Mouse (Mus musculus) CH12.LX (cell line): Measurements from ENCODE around the gene Vti1a. TPM values are rescaled to one million over a fixed set of nuclear protein-coding genes. Genes with fewer than 3 reads are reported as not detected.

Experiments used
- DNase-seq: peaks from one replicate; pipeline ENCODE4 v3.0.0-alpha.2; 2013; ENCODE audit errors: extremely low read depth
- H3K27ac ChIP-seq: 2 replicates; pipeline ENCODE4 v1.5.1; 2012; ENCODE audit warnings: low read depth, mild to moderate bottlenecking, control low read depth, moderate library complexity; ENCODE audit not compliant: insufficient read depth
- H3K27me3 ChIP-seq: replicated peaks from 2 replicates; pipeline ENCODE3; 2012; ENCODE audit warnings: inconsistent platforms
- H3K36me3 ChIP-seq, 2 experiments: replicated peaks in 1 of 2; 2 replicates each; pipeline versions ENCODE3 to v1.6.1; 2012; ENCODE audit warnings: inconsistent platforms in 1 of 2, low read length in 1 of 2, mild to moderate bottlenecking in 1 of 2, mixed read lengths in 1 of 2, moderate library complexity in 1 of 2; ENCODE audit not compliant: control insufficient read depth in 1 of 2, insufficient read depth in 1 of 2
- H3K4me1 ChIP-seq, 2 experiments: 2 replicates each; pipeline ENCODE4 v1.6.1; 2012; ENCODE audit warnings: inconsistent platforms in 1 of 2, moderate library complexity in 1 of 2; ENCODE audit not compliant: insufficient read depth in 2 of 2, control insufficient read depth in 1 of 2
- H3K4me2 ChIP-seq: 2 replicates; pipeline ENCODE4 v1.6.1; 2012; ENCODE audit warnings: low read depth, mild to moderate bottlenecking, control low read depth; ENCODE audit not compliant: poor library complexity, insufficient read depth, severe bottlenecking
- H3K4me3 ChIP-seq, 3 experiments: fragments of 150-350 bp in 1 of 3; sonication (generic) in 1 of 3; replicated peaks in 1 of 3; 2 replicates each; pipeline versions ENCODE3 to v1.5.1; 2011 to 2012; ENCODE audit warnings: low read depth in 2 of 3, low read length in 2 of 3, mild to moderate bottlenecking in 2 of 3, moderate library complexity in 2 of 3, control low read depth in 1 of 3, improper control_type of control experiment in 1 of 3, inconsistent platforms in 1 of 3, mixed read lengths in 1 of 3; ENCODE audit not compliant: poor library complexity in 1 of 3
- H3K79me2 ChIP-seq: replicated peaks from 2 replicates; pipeline ENCODE4 v1.6.1; 2012; ENCODE audit warnings: mild to moderate bottlenecking, moderate library complexity; ENCODE audit not compliant: control insufficient read depth, poor library complexity, insufficient read depth, severe bottlenecking; ENCODE audit errors: extremely low read depth
- H3K9ac ChIP-seq: 2 replicates; pipeline ENCODE4 v1.6.1; 2012; ENCODE audit warnings: low read depth, mild to moderate bottlenecking, control low read depth, moderate library complexity; ENCODE audit not compliant: insufficient read depth
- H3K9me3 ChIP-seq: replicated peaks from 2 replicates; pipeline ENCODE3; 2012; ENCODE audit warnings: low read length, inconsistent platforms, mixed read lengths
- BHLHE40 ChIP-seq: IDR thresholded peaks from 2 replicates; pipeline ENCODE4 v1.6.1; 2011; ENCODE audit warnings: mild to moderate bottlenecking, low read depth, low read length, improper control_type of control experiment
- CHD1 ChIP-seq: IDR thresholded peaks from 2 replicates; pipeline ENCODE4 v1.6.1; 2012; ENCODE audit warnings: low read depth, low read length, improper control_type of control experiment, inconsistent platforms
- CTCF ChIP-seq, 2 experiments: IDR thresholded peaks in 1 of 2; conservative IDR thresholded peaks in 1 of 2; 2 replicates each; pipeline ENCODE4 v1.5.1; 2011 to 2012; ENCODE audit warnings: low read depth in 2 of 2, low read length in 2 of 2, improper control_type of control experiment in 1 of 2, inconsistent platforms in 1 of 2, mild to moderate bottlenecking in 1 of 2, moderate library complexity in 1 of 2
- E2F4 ChIP-seq: IDR thresholded peaks from 2 replicates; pipeline ENCODE4 v1.6.1; 2011; ENCODE audit warnings: low read depth, low read length, improper control_type of control experiment; ENCODE audit not compliant: insufficient replicate concordance
- EP300 ChIP-seq: IDR thresholded peaks from 2 replicates; pipeline ENCODE4 v1.6.1; 2011; ENCODE audit warnings: low read length, improper control_type of control experiment
- KAT2A ChIP-seq: IDR thresholded peaks from 2 replicates; pipeline ENCODE4 v1.6.1; 2012; ENCODE audit warnings: low read length, improper control_type of control experiment, inconsistent platforms; ENCODE audit not compliant: insufficient replicate concordance
- MAX ChIP-seq: IDR thresholded peaks from 2 replicates; pipeline ENCODE4 v1.6.1; 2011; ENCODE audit warnings: low read length, improper control_type of control experiment
- SIN3A ChIP-seq: IDR thresholded peaks from 2 replicates; pipeline ENCODE4 v1.6.1; 2012; ENCODE audit warnings: low read length, improper control_type of control experiment, inconsistent platforms
- TBP ChIP-seq: conservative IDR thresholded peaks from 2 replicates; pipeline ENCODE4 v1.6.1; 2011; ENCODE audit warnings: low read depth, low read length, improper control_type of control experiment
- ZMIZ1 ChIP-seq: IDR thresholded peaks from 2 replicates; pipeline ENCODE4 v1.6.1; 2012; ENCODE audit warnings: low read depth, mild to moderate bottlenecking, inconsistent platforms, low read length, improper control_type of control experiment
- dilution Hi-C: fragments of 300-500 bp; cut with MboI; formaldehyde crosslinking; loops from 2 replicates; pipeline ENCODE4 v1.14.3; 2020; ENCODE audit warnings: low sequenced_read_pairs; ENCODE audit not compliant: extremely low pct_unique_long_range_greater_than_20kb, extremely low pct_ligation_motif_present
- in situ Hi-C: fragments of 300-500 bp; cut with MboI; formaldehyde crosslinking; loops from 3 replicates; pipeline ENCODE4 v1.14.3; 2019; ENCODE audit warnings: low sequenced_read_pairs, low pct_ligation_motif_present, low pct_unique_long_range_greater_than_20kb, mixed read lengths
- polyA plus RNA-seq: library from polyadenylated mRNA; unstranded; fragments of >175 nt; gene quantifications from 2 replicates; pipeline ENCODE4 v1.2.1, GENCODE M21; 2012; ENCODE audit warnings: low read depth; ENCODE audit not compliant: insufficient read length
- total RNA-seq, 2 experiments: library from RNA; depleted of rRNA; stranded (reverse); fragments of 300-350 nt in 1 of 2; fragments of >200 nt in 1 of 2; gene quantifications; 2 replicates each; pipeline ENCODE4 v1.2.3; 2012 to 2014

Vti1a gene
- total and polyA plus RNA-seq, 3 experiments, result 22.3 to 27.6 (median 23.5) TPM

DNA sequence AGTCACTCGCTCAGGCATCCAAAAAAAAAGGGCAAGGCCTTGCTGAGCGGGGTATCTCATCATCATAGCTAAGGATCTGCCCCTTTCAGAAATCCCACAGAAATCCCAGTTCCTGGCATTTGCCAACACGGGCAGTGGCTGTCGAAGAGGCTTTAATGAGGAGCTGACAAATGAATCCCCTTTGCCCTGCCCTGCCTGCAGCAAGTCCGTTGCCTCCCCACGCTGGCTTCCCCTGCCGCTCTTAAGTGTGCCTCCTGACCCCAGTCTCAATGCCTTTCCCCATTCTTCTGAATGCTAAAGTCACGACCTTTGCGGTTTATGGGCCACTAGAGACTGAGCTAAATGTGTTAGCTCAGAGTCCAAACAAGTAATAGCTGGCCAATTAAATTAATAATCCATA lies 352.8 kb downstream of the Vti1a start:
- Histone ChIP-seq H3K4me1 (peaks cover 9 to 21% of the 10 kb centered on the region in 2 experiments), H3K27me3 (peaks cover 13% of the 10 kb centered on the region), H3K27ac (no peak overlapping the region), H3K9ac (no peak overlapping the region), H3K36me3 (no peaks in the 10 kb centered on the region), H3K79me2 (no peaks in the 10 kb centered on the region), H3K4me2 (no peak overlapping the region), H3K9me3 (peaks cover 5% of the 10 kb centered on the region), H3K4me3 (no peak overlapping the region)
- TF ChIP-seq KAT2A, result no peak
- TF ChIP-seq EP300, result no peak
- no peak for TF ChIP-seq E2F4
- TF ChIP-seq CHD1, result no peak
- TF ChIP-seq ZMIZ1, result no peak
- TF ChIP-seq MAX, result no peak
- no peak for TF ChIP-seq CTCF (conservative IDR thresholded peaks at IDR 0.05 in 1 of 2, IDR thresholded peaks at IDR 0.05 in 1 of 2; ENCODE audit: low read depth in 2 of 2, low read length in 2 of 2)
- TF ChIP-seq SIN3A, result no peak
- no peak for TF ChIP-seq BHLHE40
- no peak for TF ChIP-seq TBP
- no peak for DNase-seq
- dilution Hi-C loops (no loop called here), in situ Hi-C loops (no loop called here)

Other genes with a start within 250 kb of the Vti1a start
- gene Gpam, start 189.1 kb upstream of the Vti1a start, total RNA-seq (2012; rRNA removed), result 11.1 and 12.3 TPM in 2 replicates
- gene Gpam, start 189.1 kb upstream of the Vti1a start, total RNA-seq (2014; rRNA removed), result 12.5 and 12.9 TPM in 2 replicates
- 8.2 and 8.8 TPM in 2 replicates for gene Gpam, start 189.1 kb upstream of the Vti1a start, polyA plus RNA-seq
- not detected in 2 replicates for gene Tectb, start 135.6 kb upstream of the Vti1a start, total RNA-seq (2012; rRNA removed)
- gene Tectb, start 135.6 kb upstream of the Vti1a start, total RNA-seq (2014; rRNA removed), result not detected in 2 replicates
- not detected in 2 replicates for gene Tectb, start 135.6 kb upstream of the Vti1a start, polyA plus RNA-seq
- gene Gucy2g, start 75.1 kb upstream of the Vti1a start, total RNA-seq (2012; rRNA removed), result not detected in 2 replicates
- gene Gucy2g, start 75.1 kb upstream of the Vti1a start, total RNA-seq (2014; rRNA removed), result not detected in 2 replicates
- 0.11 TPM in 1 of 2 replicates, not detected in the other for gene Gucy2g, start 75.1 kb upstream of the Vti1a start, polyA plus RNA-seq
- gene Acsl5, start 64.4 kb upstream of the Vti1a start, total RNA-seq (2012; rRNA removed), result 126 and 143 TPM in 2 replicates
- gene Acsl5, start 64.4 kb upstream of the Vti1a start, total RNA-seq (2014; rRNA removed), result 196 and 224 TPM in 2 replicates
- gene Acsl5, start 64.4 kb upstream of the Vti1a start, polyA plus RNA-seq, result 231 and 265 TPM in 2 replicates
- gene Zdhhc6, start 263 bp upstream of the Vti1a start, total RNA-seq (2012; rRNA removed), result 88.6 and 101 TPM in 2 replicates
- 143 and 152 TPM in 2 replicates for gene Zdhhc6, start 263 bp upstream of the Vti1a start, total RNA-seq (2014; rRNA removed)
- 101 and 108 TPM in 2 replicates for gene Zdhhc6, start 263 bp upstream of the Vti1a start, polyA plus RNA-seq